In the genomic region with DNA sequence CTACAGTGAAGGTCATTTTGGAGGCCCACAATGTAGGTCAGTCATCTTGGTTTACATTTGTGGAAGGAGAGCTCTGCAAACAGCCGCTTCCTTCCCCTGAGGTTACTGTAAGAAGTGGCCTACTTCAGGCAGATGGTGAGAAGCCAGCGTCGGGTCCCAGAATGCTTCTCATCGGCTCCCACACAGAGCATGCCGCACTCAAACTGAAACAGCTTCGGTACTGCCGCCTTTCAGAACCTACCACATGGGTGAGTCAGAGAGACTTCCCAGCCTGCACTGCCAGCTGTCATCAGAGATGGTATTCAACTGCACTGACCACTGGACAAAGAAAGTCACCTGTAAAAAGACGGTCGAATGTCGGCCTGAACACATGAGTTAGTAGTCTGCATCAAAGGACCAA, we compare ENCODE assay signal across 14 mouse cellular contexts. TPM values are rescaled to one million over a fixed set of nuclear protein-coding genes. Genes with fewer than 3 reads are reported as not detected.
A peak's percentile ranks its signal among the peaks of the same experiment; 100 is the strongest.
DNase-seq lines count a peak whose midpoint lies in the region; ATAC-seq and TF ChIP-seq lines count a peak whose summit lies in the region.
"Had no signal": no experiment of that assay in that cellular context is flagged by ENCODE, and none has a peak within 500 bp of the region (broad histone marks: within the 10 kb centered on the region; RNA-seq: fewer than 3 reads in every experiment).

No protein-coding gene starts in this region.

- ATAC-seq in heart, embryonic 12.5 days (ENCODE audit: insufficient number of reproducible peaks, low FRiP score) = no peak
- ATAC-seq: intestine, embryonic 15.5 days had no signal

- no peak overlapping the region for H3K4me2 ChIP-seq in heart, embryonic 12.5 days
- H3K4me2 ChIP-seq: embryonic facial prominence, embryonic 12.5 days; heart, embryonic 15.5 days; intestine, embryonic 15.5 days; limb, embryonic 12.5 days had no signal

- 76% methylated on average over 10 of the region's 10 CpGs for WGBS in heart, embryonic 12.5 days

- H3K4me1 ChIP-seq in heart, embryonic 12.5 days (replicated peaks) = no peaks in the 10 kb centered on the region
- H3K4me1 ChIP-seq: embryonic facial prominence, embryonic 12.5 days; heart, embryonic 15.5 days; intestine, embryonic 15.5 days; limb, embryonic 12.5 days had no signal

- no peak overlapping the region for H3K9ac ChIP-seq in heart, embryonic 12.5 days
- H3K9ac ChIP-seq: embryonic facial prominence, embryonic 12.5 days; heart, embryonic 15.5 days; intestine, embryonic 15.5 days; limb, embryonic 12.5 days had no signal

- no peaks in the 10 kb centered on the region for H3K9me3 ChIP-seq in heart, embryonic 12.5 days (replicated peaks)
- H3K9me3 ChIP-seq: embryonic facial prominence, embryonic 12.5 days; heart, embryonic 15.5 days; intestine, embryonic 15.5 days; limb, embryonic 12.5 days had no signal

- H3K27me3 ChIP-seq in heart, embryonic 12.5 days (replicated peaks) = no peaks in the 10 kb centered on the region
- H3K27me3 ChIP-seq: embryonic facial prominence, embryonic 12.5 days; heart, embryonic 15.5 days; intestine, embryonic 15.5 days; limb, embryonic 12.5 days had no signal

- no peaks in the 10 kb centered on the region for H3K36me3 ChIP-seq in heart, embryonic 12.5 days
- H3K36me3 ChIP-seq: embryonic facial prominence, embryonic 12.5 days; heart, embryonic 15.5 days; intestine, embryonic 15.5 days; limb, embryonic 12.5 days had no signal

- TF ChIP-seq CTCF in layer of hippocampus, adult 2 months (conservative IDR thresholded peaks at IDR 0.05) = no peak

- H3K27ac ChIP-seq in layer of hippocampus, adult 2 months = no peak overlapping the region
- no peak overlapping the region for H3K27ac ChIP-seq in heart, embryonic 12.5 days (ENCODE audit: poor library complexity, severe bottlenecking)
- H3K27ac ChIP-seq: embryonic facial prominence, embryonic 12.5 days; heart, embryonic 15.5 days; intestine, embryonic 15.5 days; limb, embryonic 12.5 days had no signal

- H3K4me3 ChIP-seq in layer of hippocampus, adult 2 months = no peak overlapping the region
- H3K4me3 ChIP-seq in heart, embryonic 12.5 days = no peak overlapping the region
- H3K4me3 ChIP-seq: embryonic facial prominence, embryonic 12.5 days; heart, embryonic 15.5 days; intestine, embryonic 15.5 days; limb, embryonic 12.5 days had no signal

- peak; percentile 2 to 3 for DNase-seq in cerebellum, adult 18-20 months
- no peak for DNase-seq in cerebellum, postnatal 14 days
- peak; percentile 5 for DNase-seq in adrenal gland, postnatal 10 days
- peak; percentile 29 to 33 for DNase-seq in layer of hippocampus, adult 2 months (ENCODE audit: low spot score in 2 of 2)
- DNase-seq in left cerebral cortex, postnatal 25 days (ENCODE audit: low spot score in 2 of 2) = peak; percentile 20 to 88
- no peak for DNase-seq in urinary bladder, adult 18-20 months (ENCODE audit: low spot score in 2 of 2)
- DNase-seq in heart, adult 8-10 months (ENCODE audit: low spot score) = no peak
- DNase-seq: lung, postnatal 14 days had no signal

- intact Hi-C loops in left cerebral cortex, postnatal 25 days (cut with DNase I) = no loop called here

RNA-seq across cellular contexts. Expression of gene Il17a, which starts 29.1 kb away (rescaled TPM):
- not detected for total RNA-seq in adrenal gland, postnatal 10 days (2021)
- not detected for total RNA-seq in layer of hippocampus, adult 2 months (2021)
- total RNA-seq in left cerebral cortex, postnatal 25 days (2021) = not detected
- not detected in 2 replicates for polyA plus RNA-seq in heart, embryonic 12.5 days (2016; fragmentation: Nextera tagmentation; extraction: Ambion mirVana)
- not detected for total RNA-seq in heart, adult 8-10 months (2022)
- total RNA-seq: monocyte, adult 5-6 weeks had no signal
- polyA plus RNA-seq: embryonic facial prominence, embryonic 12.5 days; heart, embryonic 15.5 days; intestine, embryonic 15.5 days; limb, embryonic 12.5 days had no signal

RNA-seq across cellular contexts. Expression of gene Il17f, which starts 30.6 kb away (rescaled TPM):
- total RNA-seq in adrenal gland, postnatal 10 days (2021) = not detected
- under 1 TPM; 0.39 to 0.46 TPM for total RNA-seq in layer of hippocampus, adult 2 months (2021)
- not detected for total RNA-seq in left cerebral cortex, postnatal 25 days (2021)
- polyA plus RNA-seq in heart, embryonic 12.5 days (2016; fragmentation: Nextera tagmentation; extraction: Ambion mirVana) = 0.15 TPM in 1 of 2 replicates, not detected in the other
- total RNA-seq in heart, adult 8-10 months (2022) = not detected
- total RNA-seq: monocyte, adult 5-6 weeks had no signal
- polyA plus RNA-seq: heart, embryonic 15.5 days; intestine, embryonic 15.5 days; limb, embryonic 12.5 days had no signal

Comparison
In these comparisons a context has a peak if more than half of its experiments do, and no peak if none do; other contexts are left out.
1. DNase-seq: peak in cerebellum, adult 18-20 months (2 of 2), adrenal gland, postnatal 10 days (single experiment), layer of hippocampus, adult 2 months (2 of 2) and left cerebral cortex, postnatal 25 days (2 of 2); none in cerebellum, postnatal 14 days (0 of 2), urinary bladder, adult 18-20 months (0 of 2) and heart, adult 8-10 months (single experiment).